Mouse (Mus musculus): ENCODE measurements around the gene Fbxw8.

The Fbxw8 gene

GRCm38 (mm10) chr5:118045385-118045784 lies 109.9 kb downstream of the Fbxw8 start:
- no peak for DNase-seq (ENCODE audit: low spot score in 2 of 2)

GRCm38 (mm10) chr5:118044907-118045306 lies 110.4 kb downstream of the Fbxw8 start:
- DNase-seq (ENCODE audit: low spot score in 2 of 2): peak; percentile 74 to 76

- DNase-seq (ENCODE audit: low spot score in 2 of 2): no peak
These were observed 111.5 kb downstream of the Fbxw8 start for GRCm38 (mm10) chr5:118043761-118044160.

GRCm38 (mm10) chr5:118042599-118042998 lies 112.7 kb downstream of the Fbxw8 start:
- peak in 1 of 2 experiments; percentile 48 for DNase-seq (ENCODE audit: low spot score in 2 of 2)

GRCm38 (mm10) chr5:118039241-118039668 lies 116.0 kb downstream of the Fbxw8 start:
- DNase-seq (ENCODE audit: low spot score in 2 of 2): no peak

- no peak for DNase-seq (ENCODE audit: low spot score in 2 of 2)
These were observed 117.3 kb downstream of the Fbxw8 start for GRCm38 (mm10) chr5:118037798-118038484.

- DNase-seq (ENCODE audit: low spot score in 2 of 2): no peak
These were observed 118.1 kb downstream of the Fbxw8 start for GRCm38 (mm10) chr5:118036888-118037797.

GRCm38 (mm10) chr5:118035786-118036185 lies 119.5 kb downstream of the Fbxw8 start:
- DNase-seq (ENCODE audit: low spot score in 2 of 2): no peak

GRCm38 (mm10) chr5:118034632-118035031 lies 120.6 kb downstream of the Fbxw8 start:
- DNase-seq (ENCODE audit: low spot score in 2 of 2): no peak

- DNase-seq (ENCODE audit: low spot score in 2 of 2): no peak
These were observed 121.5 kb downstream of the Fbxw8 start for GRCm38 (mm10) chr5:118033740-118034139.

GRCm38 (mm10) chr5:118033328-118033727 lies 121.9 kb downstream of the Fbxw8 start:
- no peak for DNase-seq (ENCODE audit: low spot score in 2 of 2)

- no peak for DNase-seq (ENCODE audit: low spot score in 2 of 2)
These were observed 123.8 kb downstream of the Fbxw8 start for GRCm38 (mm10) chr5:118031508-118031907.

- DNase-seq (ENCODE audit: low spot score in 2 of 2): no peak
These were observed 124.2 kb downstream of the Fbxw8 start for GRCm38 (mm10) chr5:118031059-118031458.

- no peak for DNase-seq (ENCODE audit: low spot score in 2 of 2)
These were observed 125.1 kb downstream of the Fbxw8 start for GRCm38 (mm10) chr5:118030022-118030675.

GRCm38 (mm10) chr5:118029420-118029819 lies 125.8 kb downstream of the Fbxw8 start:
- DNase-seq (ENCODE audit: low spot score in 2 of 2): peak; percentile 74 to 81

- no peak for DNase-seq (ENCODE audit: low spot score in 2 of 2)
These were observed 126.2 kb downstream of the Fbxw8 start for GRCm38 (mm10) chr5:118029035-118029408.

- no peak for DNase-seq (ENCODE audit: low spot score in 2 of 2)
These were observed 126.9 kb downstream of the Fbxw8 start for GRCm38 (mm10) chr5:118028191-118029034.

GRCm38 (mm10) chr5:118027698-118028190 lies 127.5 kb downstream of the Fbxw8 start, which contains the start of gene Tesc:
Tesc (plus strand) TSS chr5:118027743.
- peak in 1 of 2 experiments; percentile 58 for DNase-seq (ENCODE audit: low spot score in 2 of 2)

- no peak for DNase-seq (ENCODE audit: low spot score in 2 of 2)
These were observed 128.1 kb downstream of the Fbxw8 start for GRCm38 (mm10) chr5:118027101-118027697.

GRCm38 (mm10) chr5:118026343-118026742 lies 128.9 kb downstream of the Fbxw8 start:
- DNase-seq (ENCODE audit: low spot score in 2 of 2): no peak

GRCm38 (mm10) chr5:118025880-118026279 lies 129.4 kb downstream of the Fbxw8 start:
- no peak for DNase-seq (ENCODE audit: low spot score in 2 of 2)
